Mouse (Mus musculus): ENCODE results near the gene Dnpep. TPM values are rescaled to one million over a fixed set of nuclear protein-coding genes. Genes with fewer than 3 reads are reported as not detected.

Dnpep gene
- polyA plus RNA-seq (2015; fragmentation: Nextera tagmentation; extraction: Ambion mirVana) = 125 and 139 TPM in 2 replicates

- peaks cover 4% of the 10 kb centered on the region for H3K36me3 ChIP-seq (ENCODE audit: control insufficient read depth, insufficient read depth, low read length)
- peak within 1 kb of the TSS; percentile 64 for H3K4me2 ChIP-seq (ENCODE audit: low read depth, low read length)
- H3K9ac ChIP-seq (ENCODE audit: low read length) = peak within 1 kb of the TSS; percentile 85
- peak within 1 kb of the TSS; percentile 77 for H3K4me3 ChIP-seq (replicated peaks; ENCODE audit: low read length)
- ATAC-seq (ENCODE audit: insufficient read depth, low FRiP score) = peak; percentile 98
- WGBS = under 1% methylated on average over 92 of the region's 92 CpGs
- 0 out of 2 replicates have a peak, but pooled peaks cover 3% of the 10 kb centered on the region for H3K4me1 ChIP-seq (ENCODE audit: control insufficient read depth, insufficient read depth, low read length)
- H3K27me3 ChIP-seq (ENCODE audit: control insufficient read depth, insufficient read depth, low read length) = no peaks in the 10 kb centered on the region
- H3K27ac ChIP-seq (ENCODE audit: low read length) = peak within 1 kb of the TSS; percentile 97
- no peaks in the 10 kb centered on the region for H3K9me3 ChIP-seq (replicated peaks; ENCODE audit: control insufficient read depth, low read length)
These were observed at the start of gene Dnpep for GRCm38 (mm10) chr1:75317241-75318201. Gene Dnpep (minus strand): TSS chr1:75317990.

GRCm38 (mm10) chr1:75365510-75366137, 47.8 kb upstream of the Dnpep start:
- H3K4me1 ChIP-seq (ENCODE audit: control insufficient read depth, insufficient read depth, low read length) = peaks cover 13% of the 10 kb centered on the region
- 72% methylated on average over 14 of the region's 14 CpGs for WGBS

GRCm38 (mm10) chr1:75363868-75364267, 46.1 kb upstream of the Dnpep start:
- no peak overlapping the region for H3K4me2 ChIP-seq (ENCODE audit: low read depth, low read length)
- ATAC-seq (ENCODE audit: insufficient read depth, low FRiP score) = no peak
- H3K27ac ChIP-seq (ENCODE audit: low read length) = no peak overlapping the region
- no peaks in the 10 kb centered on the region for H3K9me3 ChIP-seq (replicated peaks; ENCODE audit: control insufficient read depth, low read length)
- 87% methylated on average over 3 of the region's 3 CpGs for WGBS
- H3K36me3 ChIP-seq (ENCODE audit: control insufficient read depth, insufficient read depth, low read length) = no peaks in the 10 kb centered on the region
- peaks cover 16% of the 10 kb centered on the region for H3K4me1 ChIP-seq (ENCODE audit: control insufficient read depth, insufficient read depth, low read length)
- no peak overlapping the region for H3K4me3 ChIP-seq (replicated peaks; ENCODE audit: low read length)
- no peak overlapping the region for H3K9ac ChIP-seq (ENCODE audit: low read length)
- H3K27me3 ChIP-seq (ENCODE audit: control insufficient read depth, insufficient read depth, low read length) = peaks cover 21% of the 10 kb centered on the region

More at GRCm38 (mm10) chr1:75365510-75366137, 47.8 kb upstream of the Dnpep start:
- Histone ChIP-seq H3K9me3 (replicated peaks; ENCODE audit: control insufficient read depth, low read length) (no peaks in the 10 kb centered on the region), H3K4me3 (replicated peaks; ENCODE audit: low read length) (no peak overlapping the region), H3K27me3 (ENCODE audit: control insufficient read depth, insufficient read depth, low read length) (peaks cover 10% of the 10 kb centered on the region; the same call in 1 of the 2 replicates), H3K4me2 (ENCODE audit: low read depth, low read length) (no peak overlapping the region), H3K36me3 (ENCODE audit: control insufficient read depth, insufficient read depth, low read length) (no peaks in the 10 kb centered on the region), H3K9ac (ENCODE audit: low read length) (no peak overlapping the region), H3K27ac (ENCODE audit: low read length) (no peak overlapping the region)
- ATAC-seq (ENCODE audit: insufficient read depth, low FRiP score) = no peak

DNA sequence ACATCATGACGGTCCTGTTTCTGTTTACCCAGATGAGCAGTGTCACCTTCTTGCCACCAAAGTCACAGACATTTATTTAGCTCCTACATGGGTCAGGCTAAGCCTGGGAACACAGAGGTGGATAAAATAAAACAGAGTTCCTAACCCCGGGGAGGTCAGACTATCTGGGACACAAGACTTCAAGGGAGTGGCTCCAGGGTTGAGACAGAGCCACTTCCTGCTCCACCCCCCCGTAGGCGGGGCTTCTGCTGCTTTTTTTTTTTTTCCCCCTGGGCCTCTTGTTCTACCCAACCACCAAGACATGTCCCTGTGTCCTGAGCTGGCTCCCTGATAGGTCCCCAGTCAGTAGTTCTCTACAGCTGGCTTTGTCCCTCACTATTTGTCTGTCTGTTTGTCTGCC, 44.0 kb upstream of the Dnpep start:
- H3K36me3 ChIP-seq (ENCODE audit: control insufficient read depth, insufficient read depth, low read length) = no peaks in the 10 kb centered on the region
- no peak overlapping the region for H3K27ac ChIP-seq (ENCODE audit: low read length)
- ATAC-seq (ENCODE audit: insufficient read depth, low FRiP score) = no peak
- H3K9me3 ChIP-seq (replicated peaks; ENCODE audit: control insufficient read depth, low read length) = no peaks in the 10 kb centered on the region
- H3K9ac ChIP-seq (ENCODE audit: low read length) = no peak overlapping the region; the same call in 1 of the 2 replicates
- peak overlapping the region; percentile 76 for H3K4me2 ChIP-seq (ENCODE audit: low read depth, low read length)
- peaks cover 16% of the 10 kb centered on the region for H3K4me1 ChIP-seq (ENCODE audit: control insufficient read depth, insufficient read depth, low read length)
- H3K27me3 ChIP-seq (ENCODE audit: control insufficient read depth, insufficient read depth, low read length) = peaks cover 23% of the 10 kb centered on the region
- WGBS = 28% methylated on average over 4 of the region's 4 CpGs
- H3K4me3 ChIP-seq (replicated peaks; ENCODE audit: low read length) = peak overlapping the region; percentile 53

GRCm38 (mm10) chr1:75361123-75361522, 43.3 kb upstream of the Dnpep start:
- no peak for ATAC-seq (ENCODE audit: insufficient read depth, low FRiP score)
- Histone ChIP-seq H3K9ac (ENCODE audit: low read length) (peak overlapping the region; percentile 76), H3K27ac (ENCODE audit: low read length) (no peak overlapping the region), H3K27me3 (ENCODE audit: control insufficient read depth, insufficient read depth, low read length) (peaks cover 23% of the 10 kb centered on the region), H3K4me2 (ENCODE audit: low read depth, low read length) (peak overlapping the region; percentile 76), H3K4me1 (ENCODE audit: control insufficient read depth, insufficient read depth, low read length) (peaks cover 16% of the 10 kb centered on the region), H3K4me3 (replicated peaks; ENCODE audit: low read length) (peak overlapping the region; percentile 53), H3K36me3 (ENCODE audit: control insufficient read depth, insufficient read depth, low read length) (no peaks in the 10 kb centered on the region), H3K9me3 (replicated peaks; ENCODE audit: control insufficient read depth, low read length) (no peaks in the 10 kb centered on the region)
- 37% methylated on average over 4 of the region's 4 CpGs for WGBS

DNA sequence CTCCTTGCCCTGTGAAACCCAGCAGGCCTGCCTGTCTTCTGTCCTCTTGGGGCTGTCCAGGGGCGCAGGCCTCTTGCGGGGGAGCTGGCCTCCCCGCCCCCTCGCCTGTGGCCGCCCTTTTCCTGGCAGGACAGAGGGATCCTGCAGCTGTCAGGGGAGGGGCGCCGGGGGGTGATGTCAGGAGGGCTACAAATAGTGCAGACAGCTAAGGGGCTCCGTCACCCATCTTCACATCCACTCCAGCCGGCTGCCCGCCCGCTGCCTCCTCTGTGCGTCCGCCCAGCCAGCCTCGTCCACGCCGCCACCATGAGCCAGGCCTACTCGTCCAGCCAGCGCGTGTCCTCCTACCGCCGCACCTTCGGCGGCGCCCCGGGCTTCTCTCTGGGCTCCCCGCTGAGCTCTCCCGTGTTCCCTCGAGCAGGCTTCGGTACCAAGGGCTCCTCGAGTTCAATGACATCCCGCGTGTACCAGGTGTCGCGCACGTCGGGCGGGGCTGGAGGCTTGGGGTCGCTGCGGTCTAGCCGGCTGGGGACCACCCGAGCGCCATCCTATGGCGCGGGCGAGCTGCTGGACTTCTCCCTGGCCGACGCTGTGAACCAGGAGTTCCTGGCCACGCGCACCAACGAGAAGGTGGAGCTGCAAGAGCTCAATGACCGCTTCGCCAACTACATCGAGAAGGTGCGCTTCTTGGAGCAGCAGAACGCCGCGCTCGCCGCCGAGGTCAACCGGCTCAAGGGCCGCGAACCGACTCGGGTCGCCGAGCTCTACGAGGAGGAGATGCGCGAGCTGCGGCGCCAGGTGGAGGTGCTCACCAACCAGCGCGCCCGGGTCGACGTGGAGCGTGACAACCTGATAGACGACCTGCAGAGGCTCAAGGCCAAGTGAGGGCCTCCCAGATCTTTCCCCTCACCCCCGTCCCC, 42.6 kb upstream of the Dnpep start, which contains the start of gene Des:
Gene Des, plus strand, starts transcription at position 218 of the 920 bp plus-strand sequence.
- Histone ChIP-seq H3K9ac (ENCODE audit: low read length) (peak within 1 kb of the TSS; percentile 76), H3K4me2 (ENCODE audit: low read depth, low read length) (peak within 1 kb of the TSS; percentile 76), H3K4me3 (replicated peaks; ENCODE audit: low read length) (peak within 1 kb of the TSS; percentile 53), H3K36me3 (ENCODE audit: control insufficient read depth, insufficient read depth, low read length) (no peaks in the 10 kb centered on the region), H3K27me3 (ENCODE audit: control insufficient read depth, insufficient read depth, low read length) (peaks cover 23% of the 10 kb centered on the region), H3K27ac (ENCODE audit: low read length) (peak within 1 kb of the TSS; percentile 82), H3K4me1 (ENCODE audit: control insufficient read depth, insufficient read depth, low read length) (peaks cover 14% of the 10 kb centered on the region), H3K9me3 (replicated peaks; ENCODE audit: control insufficient read depth, low read length) (no peaks in the 10 kb centered on the region)
- peak; percentile 87 for ATAC-seq (ENCODE audit: insufficient read depth, low FRiP score)
- WGBS = 2% methylated on average over 79 of the region's 80 CpGs

DNA sequence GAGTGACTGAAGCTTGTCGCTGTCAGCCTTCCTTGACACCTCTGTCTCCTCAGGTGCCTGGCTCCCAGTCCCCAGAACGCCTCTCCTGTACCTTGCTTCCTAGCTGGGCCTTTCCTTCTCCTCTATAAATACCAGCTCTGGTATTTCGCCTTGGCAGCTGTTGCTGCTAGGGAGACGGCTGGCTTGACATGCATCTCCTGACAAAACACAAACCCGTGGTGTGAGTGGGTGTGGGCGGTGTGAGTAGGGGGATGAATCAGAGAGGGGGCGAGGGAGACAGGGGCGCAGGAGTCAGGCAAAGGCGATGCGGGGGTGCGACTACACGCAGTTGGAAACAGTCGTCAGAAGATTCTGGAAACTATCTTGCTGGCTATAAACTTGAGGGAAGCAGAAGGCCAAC, 41.6 kb upstream of the Dnpep start:
- Histone ChIP-seq H3K36me3 (ENCODE audit: control insufficient read depth, insufficient read depth, low read length) (no peaks in the 10 kb centered on the region), H3K4me1 (ENCODE audit: control insufficient read depth, insufficient read depth, low read length) (peaks cover 13% of the 10 kb centered on the region), H3K27me3 (ENCODE audit: control insufficient read depth, insufficient read depth, low read length) (peaks cover 23% of the 10 kb centered on the region), H3K9me3 (replicated peaks; ENCODE audit: control insufficient read depth, low read length) (no peaks in the 10 kb centered on the region), H3K27ac (ENCODE audit: low read length) (peak overlapping the region; percentile 82; the same call in 1 of the 2 replicates), H3K4me3 (replicated peaks; ENCODE audit: low read length) (no peak overlapping the region), H3K4me2 (ENCODE audit: low read depth, low read length) (peak overlapping the region; percentile 76; the same call in 1 of the 2 replicates), H3K9ac (ENCODE audit: low read length) (peak overlapping the region; percentile 76; the same call in 1 of the 2 replicates)
- WGBS = 51% methylated on average over 13 of the region's 13 CpGs
- ATAC-seq (ENCODE audit: insufficient read depth, low FRiP score) = no peak

GRCm38 (mm10) chr1:75358009-75358408, 40.2 kb upstream of the Dnpep start:
- Histone ChIP-seq H3K4me2 (ENCODE audit: low read depth, low read length) (no peak overlapping the region), H3K27me3 (ENCODE audit: control insufficient read depth, insufficient read depth, low read length) (peaks cover 23% of the 10 kb centered on the region), H3K4me1 (ENCODE audit: control insufficient read depth, insufficient read depth, low read length) (peaks cover 13% of the 10 kb centered on the region), H3K36me3 (ENCODE audit: control insufficient read depth, insufficient read depth, low read length) (no peaks in the 10 kb centered on the region), H3K9me3 (replicated peaks; ENCODE audit: control insufficient read depth, low read length) (no peaks in the 10 kb centered on the region), H3K4me3 (replicated peaks; ENCODE audit: low read length) (no peak overlapping the region), H3K27ac (ENCODE audit: low read length) (no peak overlapping the region), H3K9ac (ENCODE audit: low read length) (no peak overlapping the region)
- no peak for ATAC-seq (ENCODE audit: insufficient read depth, low FRiP score)
- 88% methylated on average over 4 of the region's 4 CpGs for WGBS

All from stomach, embryonic 16.5 days (tissue).